Mouse (Mus musculus): Measurements from ENCODE around the gene Vmn1r4. TPM values are rescaled to one million over a fixed set of nuclear protein-coding genes. Genes with fewer than 3 reads are reported as not detected.

Vmn1r4 gene
- polyA plus RNA-seq, 1 experiment from 2014 or later, result 0.12 TPM

DNA sequence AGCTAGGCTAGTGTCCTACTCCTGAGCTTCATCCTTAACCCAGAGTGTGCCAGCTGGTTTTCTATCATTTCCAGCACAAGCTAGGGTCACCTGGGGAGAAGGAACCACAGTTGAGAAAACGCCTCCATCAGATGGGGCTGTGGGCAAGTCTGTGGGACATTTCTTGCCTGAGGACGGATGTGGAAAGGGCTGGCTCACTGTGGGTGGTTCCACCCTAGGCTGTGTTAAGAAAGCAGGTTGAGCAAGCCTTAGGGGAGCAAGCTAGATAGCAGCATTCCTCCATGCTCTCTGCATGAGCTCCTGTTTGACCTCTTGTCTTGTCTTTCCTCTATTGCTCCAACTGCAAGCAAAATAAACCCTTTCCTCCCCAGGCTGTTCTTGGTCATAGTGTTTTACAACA lies 33.1 kb upstream of the Vmn1r4 start:
- Histone ChIP-seq H3K27ac (replicated peaks) (no peak overlapping the region), H3K9ac (ENCODE audit: low read length) (no peak overlapping the region), H3K4me1 (replicated peaks; ENCODE audit: control insufficient read depth, insufficient read depth) (no peaks in the 10 kb centered on the region), H3K9me3 (ENCODE audit: control insufficient read depth, low read length) (no peaks in the 10 kb centered on the region), H3K4me3 (ENCODE audit: low read depth, low read length) (no peak overlapping the region), H3K4me2 (replicated peaks; ENCODE audit: low read depth) (no peak overlapping the region), H3K36me3 (ENCODE audit: control insufficient read depth, insufficient read depth, low read length) (peaks cover 16% of the 10 kb centered on the region), H3K27me3 (ENCODE audit: control insufficient read depth, insufficient read depth, low read length) (no peaks in the 10 kb centered on the region)
- WGBS, result 94% methylated on average over 2 of the region's 2 CpGs
- ATAC-seq (ENCODE audit: low FRiP score, low TSS enrichment) (no peak), DNase-seq (ENCODE audit: low spot score) (no peak)
- TF ChIP-seq CTCF (IDR thresholded peaks at IDR 0.05; ENCODE audit: low read depth), result no peak
- TF ChIP-seq EP300 (optimal IDR thresholded peaks at IDR 0.05), result no peak

DNA sequence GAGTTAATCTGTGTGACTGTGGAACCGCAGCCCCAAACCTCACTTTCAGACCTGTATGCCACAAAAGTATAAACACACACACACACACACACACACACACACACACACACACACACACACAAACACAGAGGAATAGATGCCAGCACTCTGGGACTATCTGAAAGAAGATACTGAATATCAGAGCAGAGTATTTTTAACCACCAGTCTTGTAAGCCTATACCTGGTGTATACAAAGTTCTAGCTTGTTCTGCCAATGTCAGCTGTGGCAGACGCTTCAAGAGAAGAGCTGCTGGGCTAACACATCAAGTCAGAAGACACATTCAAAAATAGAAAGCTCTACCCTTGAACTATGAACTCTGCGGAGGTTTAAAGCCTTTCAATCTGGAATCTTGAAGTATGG lies 24.2 kb upstream of the Vmn1r4 start:
- H3K4me1 ChIP-seq (replicated peaks; ENCODE audit: control insufficient read depth, insufficient read depth), result no peaks in the 10 kb centered on the region; the same call in 1 of the 2 replicates
- H3K27ac ChIP-seq (replicated peaks), result no peak overlapping the region
- peak overlapping the region; percentile 30 for H3K4me2 ChIP-seq (replicated peaks; ENCODE audit: low read depth)
- ATAC-seq (ENCODE audit: low FRiP score, low TSS enrichment), result no peak
- DNase-seq (ENCODE audit: low spot score), result no peak
- no peak for TF ChIP-seq CTCF (IDR thresholded peaks at IDR 0.05; ENCODE audit: low read depth)
- no peak for TF ChIP-seq EP300 (optimal IDR thresholded peaks at IDR 0.05)
- no peak overlapping the region for H3K9ac ChIP-seq (ENCODE audit: low read length)
- H3K9me3 ChIP-seq (ENCODE audit: control insufficient read depth, low read length), result no peaks in the 10 kb centered on the region
- no peak overlapping the region for H3K4me3 ChIP-seq (ENCODE audit: low read depth, low read length)
- no peaks in the 10 kb centered on the region for H3K36me3 ChIP-seq (ENCODE audit: control insufficient read depth, insufficient read depth, low read length)
- WGBS, result 57% methylated on average over 3 of the region's 3 CpGs
- no peaks in the 10 kb centered on the region for H3K27me3 ChIP-seq (ENCODE audit: control insufficient read depth, insufficient read depth, low read length)

DNA sequence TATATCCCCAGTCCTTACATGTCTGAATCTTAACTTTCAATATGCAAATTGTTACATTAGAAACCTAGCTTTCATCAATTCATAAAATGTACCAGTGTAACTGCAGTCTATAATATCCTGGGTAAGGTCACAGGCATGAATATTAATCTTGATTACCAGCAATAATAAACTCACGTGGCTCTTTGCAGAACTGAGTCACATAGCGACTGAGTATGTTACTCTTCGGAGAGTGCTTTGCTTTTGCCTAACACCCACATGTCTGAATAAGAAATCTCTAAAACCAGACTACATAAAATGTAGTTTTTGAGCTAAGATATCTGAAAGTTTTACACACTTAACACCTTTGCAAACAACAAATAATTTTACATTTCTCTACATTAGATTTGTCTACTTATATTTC lies 22.5 kb upstream of the Vmn1r4 start:
- Histone ChIP-seq H3K27ac (replicated peaks) (no peak overlapping the region; the same call in 1 of the 2 replicates), H3K4me1 (replicated peaks; ENCODE audit: control insufficient read depth, insufficient read depth) (no peaks in the 10 kb centered on the region; the same call in 1 of the 2 replicates), H3K9ac (ENCODE audit: low read length) (no peak overlapping the region), H3K36me3 (ENCODE audit: control insufficient read depth, insufficient read depth, low read length) (no peaks in the 10 kb centered on the region), H3K9me3 (ENCODE audit: control insufficient read depth, low read length) (no peaks in the 10 kb centered on the region), H3K4me2 (replicated peaks; ENCODE audit: low read depth) (peak overlapping the region; percentile 32), H3K4me3 (ENCODE audit: low read depth, low read length) (peak overlapping the region; percentile 26), H3K27me3 (ENCODE audit: control insufficient read depth, insufficient read depth, low read length) (no peaks in the 10 kb centered on the region)
- 28% methylated on average over 3 of the region's 3 CpGs for WGBS
- DNase-seq (ENCODE audit: low spot score) (no peak), ATAC-seq (ENCODE audit: low FRiP score, low TSS enrichment) (peak; percentile 76)
- TF ChIP-seq CTCF (IDR thresholded peaks at IDR 0.05; ENCODE audit: low read depth), result no peak
- no peak for TF ChIP-seq EP300 (optimal IDR thresholded peaks at IDR 0.05)

DNA sequence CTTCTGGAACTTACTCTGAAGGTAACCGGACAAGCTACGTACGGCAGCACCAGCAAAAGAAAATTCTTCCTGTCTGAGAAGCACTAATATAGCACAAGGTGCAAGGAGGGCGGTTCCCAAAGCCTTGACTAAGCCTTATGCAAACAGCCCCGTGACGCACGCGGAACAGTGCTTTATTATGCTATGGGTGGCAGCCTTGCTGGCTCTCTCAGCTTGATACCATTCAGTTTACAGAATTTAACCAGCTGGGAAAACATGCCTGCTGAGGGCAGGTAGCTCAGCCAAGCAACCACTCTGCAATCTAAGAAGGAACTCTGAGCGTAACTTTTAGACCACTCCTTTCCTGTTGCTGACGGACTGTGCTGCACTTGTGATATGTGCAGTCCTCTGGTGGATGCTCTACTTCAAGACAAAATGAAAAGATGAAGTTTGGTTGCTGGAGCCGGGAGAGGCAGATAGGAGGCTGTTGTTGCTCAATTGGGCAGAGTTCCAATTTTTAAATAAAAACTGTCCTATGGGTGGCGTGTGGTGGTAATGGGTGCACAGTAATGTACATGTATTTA lies 21.9 kb upstream of the Vmn1r4 start:
- Histone ChIP-seq H3K4me3 (ENCODE audit: low read depth, low read length) (peak overlapping the region; percentile 26; the same call in 1 of the 2 replicates), H3K27ac (replicated peaks) (peak overlapping the region; percentile 74), H3K27me3 (ENCODE audit: control insufficient read depth, insufficient read depth, low read length) (no peaks in the 10 kb centered on the region), H3K36me3 (ENCODE audit: control insufficient read depth, insufficient read depth, low read length) (no peaks in the 10 kb centered on the region), H3K4me1 (replicated peaks; ENCODE audit: control insufficient read depth, insufficient read depth) (no peaks in the 10 kb centered on the region; the same call in 1 of the 2 replicates), H3K4me2 (replicated peaks; ENCODE audit: low read depth) (peak overlapping the region; percentile 32), H3K9ac (ENCODE audit: low read length) (no peak overlapping the region), H3K9me3 (ENCODE audit: control insufficient read depth, low read length) (no peaks in the 10 kb centered on the region)
- DNase-seq (ENCODE audit: low spot score), result peak; percentile 95
- peak; percentile 98 for ATAC-seq (ENCODE audit: low FRiP score, low TSS enrichment)
- WGBS, result 28% methylated on average over 12 of the region's 12 CpGs
- TF ChIP-seq CTCF (IDR thresholded peaks at IDR 0.05; ENCODE audit: low read depth) (peak; percentile 13), EP300 (optimal IDR thresholded peaks at IDR 0.05) (no peak)

DNA sequence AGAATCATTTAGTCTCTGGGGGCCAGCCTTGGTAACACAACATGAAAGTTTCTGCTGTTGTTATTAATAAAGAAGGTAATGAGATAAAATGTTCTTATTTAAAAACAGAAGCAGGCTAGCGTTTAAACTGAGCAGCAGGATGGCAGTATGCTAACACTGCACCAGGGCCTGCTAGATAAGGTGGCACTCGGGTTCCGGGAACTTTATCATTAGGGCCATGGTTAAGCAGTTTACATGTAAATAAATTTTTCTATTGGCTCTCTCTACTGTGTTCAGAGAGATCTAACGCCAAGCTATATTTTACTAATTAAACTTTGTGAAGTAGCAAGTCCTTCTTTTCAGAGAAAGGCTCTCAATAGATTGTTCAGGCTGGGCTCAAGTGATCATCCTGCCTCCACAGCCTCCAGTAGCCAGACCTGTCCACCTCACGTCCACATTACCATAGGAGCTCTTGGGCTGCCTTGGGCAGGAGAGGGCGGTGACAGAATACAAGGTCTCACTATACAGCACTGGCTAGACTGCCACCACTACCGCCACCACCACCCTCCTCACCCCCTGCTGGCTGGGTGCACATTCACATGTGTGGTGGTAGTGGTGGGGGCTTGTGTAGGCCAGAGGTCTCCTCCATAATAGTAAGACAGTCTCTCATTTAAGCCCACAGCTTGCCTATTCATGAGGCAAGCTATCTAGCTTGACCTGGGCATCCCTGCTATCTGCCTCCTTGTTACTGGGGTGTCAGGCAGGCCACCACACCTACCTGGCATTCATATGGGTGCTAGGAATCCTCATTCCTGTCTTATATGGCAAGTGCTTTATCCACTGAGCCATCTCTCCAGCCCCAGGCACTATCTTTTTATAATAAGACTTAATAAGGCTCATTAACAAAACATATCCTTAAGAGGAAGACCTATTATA lies 21.0 kb upstream of the Vmn1r4 start:
- Histone ChIP-seq H3K4me1 (replicated peaks; ENCODE audit: control insufficient read depth, insufficient read depth) (no peaks in the 10 kb centered on the region; the same call in 1 of the 2 replicates), H3K9me3 (ENCODE audit: control insufficient read depth, low read length) (no peaks in the 10 kb centered on the region), H3K27ac (replicated peaks) (peak overlapping the region; percentile 69), H3K4me3 (ENCODE audit: low read depth, low read length) (no peak overlapping the region), H3K27me3 (ENCODE audit: control insufficient read depth, insufficient read depth, low read length) (no peaks in the 10 kb centered on the region), H3K36me3 (ENCODE audit: control insufficient read depth, insufficient read depth, low read length) (no peaks in the 10 kb centered on the region), H3K4me2 (replicated peaks; ENCODE audit: low read depth) (no peak overlapping the region), H3K9ac (ENCODE audit: low read length) (no peak overlapping the region)
- TF ChIP-seq EP300 (optimal IDR thresholded peaks at IDR 0.05), result no peak
- peak; percentile 27; the same call in 1 of the 2 replicates for TF ChIP-seq CTCF (IDR thresholded peaks at IDR 0.05; ENCODE audit: low read depth)
- peak; percentile 55 for DNase-seq (ENCODE audit: low spot score)
- WGBS, result 69% methylated on average over 7 of the region's 7 CpGs
- ATAC-seq (ENCODE audit: low FRiP score, low TSS enrichment), result peak; percentile 36; the same call in 1 of the 2 replicates
